Comparison of ENCODE assay signal across 8 mouse cellular contexts in genomic region chr13:15758835-15759632, GRCm38 (mm10).
DNase-seq lines count a peak whose midpoint lies in the region; ATAC-seq lines count a peak whose summit lies in the region.

No protein-coding gene starts in this region.

- H3K27me3 ChIP-seq in forebrain, embryonic 11.5 days (ENCODE audit: control insufficient read depth, insufficient read depth, low read length): no peaks in the 10 kb centered on the region
- peaks cover 15% of the 10 kb centered on the region; the same call in 1 of the 2 replicates for H3K27me3 ChIP-seq in heart, embryonic 15.5 days
- no peaks in the 10 kb centered on the region; the same call in 1 of the 2 replicates for H3K27me3 ChIP-seq in liver, embryonic 11.5 days (replicated peaks; ENCODE audit: control insufficient read depth, insufficient read depth, low read length)
- no peaks in the 10 kb centered on the region for H3K27me3 ChIP-seq in stomach, embryonic 15.5 days (replicated peaks)

- H3K9me3 ChIP-seq in forebrain, embryonic 11.5 days (ENCODE audit: control insufficient read depth, low read length): no peaks in the 10 kb centered on the region
- H3K9me3 ChIP-seq in heart, embryonic 15.5 days (replicated peaks): no peaks in the 10 kb centered on the region
- H3K9me3 ChIP-seq in liver, embryonic 11.5 days (ENCODE audit: control insufficient read depth, low read length): no peaks in the 10 kb centered on the region
- no peaks in the 10 kb centered on the region for H3K9me3 ChIP-seq in stomach, embryonic 15.5 days

- peak overlapping the region; percentile 67 for H3K4me2 ChIP-seq in forebrain, embryonic 11.5 days (ENCODE audit: low read depth, low read length, severe bottlenecking)
- H3K4me2 ChIP-seq in heart, embryonic 15.5 days: peak overlapping the region; percentile 73
- peak overlapping the region; percentile 70 for H3K4me2 ChIP-seq in liver, embryonic 11.5 days
- peak overlapping the region; percentile 59 for H3K4me2 ChIP-seq in stomach, embryonic 15.5 days

- ATAC-seq in forebrain, embryonic 11.5 days (replicated peaks; ENCODE audit: low FRiP score): peak; percentile 87
- peak; percentile 77 for ATAC-seq in heart, embryonic 15.5 days (replicated peaks; ENCODE audit: insufficient number of reproducible peaks, insufficient read depth, low FRiP score, low read depth)
- peak; percentile 60 for ATAC-seq in liver, embryonic 11.5 days (replicated peaks; ENCODE audit: low FRiP score)
- peak; percentile 68; the same call in 1 of the 2 replicates for ATAC-seq in stomach, embryonic 15.5 days (ENCODE audit: insufficient read depth, low FRiP score, low read depth)

- 5% methylated on average over 38 of the region's 38 CpGs for WGBS in forebrain, embryonic 11.5 days
- WGBS in heart, embryonic 15.5 days: 4% methylated on average over 38 of the region's 38 CpGs
- 6% methylated on average over 38 of the region's 38 CpGs for WGBS in liver, embryonic 11.5 days
- 4% methylated on average over 38 of the region's 38 CpGs for whole genome bisulfite sequencing in stomach, embryonic 15.5 days

- H3K36me3 ChIP-seq in forebrain, embryonic 11.5 days (ENCODE audit: control insufficient read depth, insufficient read depth, low read length): no peaks in the 10 kb centered on the region
- H3K36me3 ChIP-seq in heart, embryonic 15.5 days: no peaks in the 10 kb centered on the region
- H3K36me3 ChIP-seq in liver, embryonic 11.5 days (ENCODE audit: control insufficient read depth, insufficient read depth, low read length): no peaks in the 10 kb centered on the region
- H3K36me3 ChIP-seq in stomach, embryonic 15.5 days: no peaks in the 10 kb centered on the region

- 0 out of 2 replicates have a peak overlapping the region, but pooled peaks have one; percentile 25 for H3K27ac ChIP-seq in forebrain, embryonic 11.5 days (ENCODE audit: low read depth, low read length)
- H3K27ac ChIP-seq in heart, embryonic 15.5 days: no peak overlapping the region
- H3K27ac ChIP-seq in liver, embryonic 11.5 days (ENCODE audit: low read depth, low read length): no peak overlapping the region
- 0 out of 2 replicates have a peak overlapping the region, but pooled peaks have one; percentile 2 for H3K27ac ChIP-seq in stomach, embryonic 15.5 days

- H3K4me3 ChIP-seq in forebrain, embryonic 11.5 days (ENCODE audit: low read depth, low read length): peak overlapping the region; percentile 34
- H3K4me3 ChIP-seq in heart, embryonic 15.5 days: peak overlapping the region; percentile 44
- H3K4me3 ChIP-seq in liver, embryonic 11.5 days (ENCODE audit: low read depth, low read length): peak overlapping the region; percentile 45
- H3K4me3 ChIP-seq in stomach, embryonic 15.5 days (replicated peaks): peak overlapping the region; percentile 35

- peak overlapping the region; percentile 59 for H3K9ac ChIP-seq in forebrain, embryonic 11.5 days (ENCODE audit: low read length)
- H3K9ac ChIP-seq in heart, embryonic 15.5 days: peak overlapping the region; percentile 49; the same call in 1 of the 2 replicates
- H3K9ac ChIP-seq in liver, embryonic 11.5 days (ENCODE audit: low read depth, low read length): peak overlapping the region; percentile 27; the same call in 1 of the 2 replicates
- H3K9ac ChIP-seq in stomach, embryonic 15.5 days: no peak overlapping the region

- DNase-seq in CD8-positive naive resting alpha-beta T cell, adult 2 months (ENCODE audit: low read depth in 2 of 2, low spot score in 2 of 2): peak; percentile 37 to 38
- peak; percentile 52 for DNase-seq in c-Kit-positive CD71-negative TER-119-negative erythroid progenitor cells, embryonic 14.5 days (ENCODE audit: low read depth)
- DNase-seq in forebrain, embryonic 11.5 days (ENCODE audit: low spot score): peak; percentile 93
- peak; percentile 86 for DNase-seq in kidney, postnatal 10 days
- DNase-seq in liver, embryonic 11.5 days (ENCODE audit: low spot score): peak; percentile 75
- peak; percentile 60 for DNase-seq in naive thymus-derived CD4-positive, alpha-beta T cell, adult 2 months (ENCODE audit: low read depth)

- H3K4me1 ChIP-seq in forebrain, embryonic 11.5 days (replicated peaks; ENCODE audit: control insufficient read depth, insufficient read depth, low read length): peaks cover 8% of the 10 kb centered on the region
- H3K4me1 ChIP-seq in heart, embryonic 15.5 days (replicated peaks): peaks cover 11% of the 10 kb centered on the region
- H3K4me1 ChIP-seq in liver, embryonic 11.5 days (replicated peaks; ENCODE audit: control insufficient read depth, insufficient read depth, low read length): no peaks in the 10 kb centered on the region
- no peaks in the 10 kb centered on the region; the same call in 1 of the 2 replicates for H3K4me1 ChIP-seq in stomach, embryonic 15.5 days

Comparison
In these comparisons a context has a peak if more than half of its experiments do, and no peak if none do; other contexts are left out.
1. DNase-seq: peak in every context shown above with its lines; median percentile 93 in forebrain, embryonic 11.5 days; 86 in kidney, postnatal 10 days; 75 in liver, embryonic 11.5 days; 60 in naive thymus-derived CD4-positive, alpha-beta T cell, adult 2 months; 52 in c-Kit-positive CD71-negative TER-119-negative erythroid progenitor cells, embryonic 14.5 days; 38 in CD8-positive naive resting alpha-beta T cell, adult 2 months.
2. H3K27ac ChIP-seq: peak in forebrain, embryonic 11.5 days (single experiment) and stomach, embryonic 15.5 days (single experiment); none in heart, embryonic 15.5 days (single experiment) and liver, embryonic 11.5 days (single experiment).
3. Peak in every context shown above with its lines, with median percentiles within 50 percentile points of each other: ATAC-seq, H3K4me2 ChIP-seq and H3K4me3 ChIP-seq.